Mouse (Mus musculus) cerebellum, adult 11 months (tissue): Measurements from ENCODE around the gene Lrtm1.

Source experiments
- DNase-seq: peaks from one replicate; pipeline ENCODE4 v3.0.0; 2022

The Lrtm1 gene

GRCm38 (mm10) chr14:29017883-29018282 lies at the start of gene Lrtm1:
Lrtm1 (plus strand) TSS chr14:29018208.
- no peak for DNase-seq

DNA sequence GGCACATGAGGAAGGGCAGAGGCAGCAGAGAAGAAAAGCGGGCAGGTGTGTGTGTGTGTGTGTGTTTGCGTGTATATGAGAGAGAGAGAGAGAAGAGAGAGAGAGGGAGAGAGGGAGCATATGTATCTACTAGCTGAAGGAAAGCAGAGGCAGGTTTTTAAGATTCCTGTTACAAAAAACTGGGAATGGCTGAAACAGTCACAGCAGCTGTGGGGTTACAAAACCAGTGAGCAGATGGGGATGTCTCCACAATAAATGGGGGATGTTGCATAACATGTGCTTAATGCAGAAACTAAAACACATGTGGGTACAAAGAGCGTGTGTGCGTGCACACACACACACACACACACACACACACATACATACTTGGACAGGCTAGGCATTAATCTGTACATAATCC lies 48.8 kb upstream of the Lrtm1 start:
- no peak for DNase-seq

- no peak for DNase-seq
Observed at GRCm38 (mm10) chr14:28972620-28973019, 45.4 kb upstream of the Lrtm1 start.

GRCm38 (mm10) chr14:28979230-28979629 lies 38.8 kb upstream of the Lrtm1 start:
- no peak for DNase-seq

GRCm38 (mm10) chr14:28980482-28980881 lies 37.5 kb upstream of the Lrtm1 start:
- DNase-seq = no peak

GRCm38 (mm10) chr14:28984276-28984675 lies 33.7 kb upstream of the Lrtm1 start:
- DNase-seq = no peak

- DNase-seq = no peak
Observed at GRCm38 (mm10) chr14:28988211-28988900, 29.7 kb upstream of the Lrtm1 start.

DNA sequence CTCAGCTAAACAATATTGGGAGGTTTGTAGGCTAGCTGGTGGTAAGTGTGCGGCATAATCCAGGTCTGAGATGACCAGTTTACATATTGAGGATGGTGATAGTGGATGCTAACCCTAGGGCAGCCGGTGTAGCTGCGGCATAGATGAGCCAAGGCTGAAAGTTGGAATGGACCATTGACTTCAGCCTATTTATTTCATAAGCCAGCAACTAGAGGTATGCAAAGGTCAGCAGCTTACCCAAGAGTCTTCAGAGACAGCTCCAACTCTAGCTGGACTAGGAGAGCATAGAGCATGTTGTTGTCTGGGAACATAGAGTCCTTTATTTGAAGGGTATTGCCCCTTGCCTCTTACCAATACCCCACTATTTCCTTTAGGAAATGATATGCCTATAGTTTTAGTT lies 21.4 kb upstream of the Lrtm1 start:
- no peak for DNase-seq

DNA sequence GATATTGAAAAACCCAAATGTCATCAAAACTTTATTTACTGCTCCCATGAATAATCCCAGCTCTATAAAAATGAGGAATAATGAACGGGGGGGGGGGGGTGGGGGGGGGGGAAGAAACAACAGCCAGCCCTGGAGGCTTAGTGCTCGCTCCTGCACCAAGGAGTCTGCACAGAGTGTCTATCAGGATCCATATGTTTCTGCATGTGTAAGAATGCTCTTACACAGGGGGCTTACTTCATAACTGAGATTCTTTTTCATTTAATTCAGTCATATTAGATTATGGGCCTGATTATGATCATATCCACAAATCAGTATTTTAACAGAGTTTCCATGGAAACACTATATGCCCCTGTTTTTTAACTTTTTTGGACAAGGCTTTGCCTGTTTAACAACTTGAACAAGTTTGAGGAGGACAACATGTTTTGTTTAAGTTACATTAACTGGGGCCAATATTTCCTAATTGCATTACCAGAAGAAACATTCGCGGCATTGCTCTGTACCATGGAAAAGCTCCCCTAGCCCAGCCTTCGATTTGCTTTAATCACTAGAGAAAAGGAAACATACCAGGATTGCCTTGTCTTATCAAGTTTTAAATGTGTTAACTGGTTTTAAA lies 12.7 kb upstream of the Lrtm1 start:
- DNase-seq = no peak

DNA sequence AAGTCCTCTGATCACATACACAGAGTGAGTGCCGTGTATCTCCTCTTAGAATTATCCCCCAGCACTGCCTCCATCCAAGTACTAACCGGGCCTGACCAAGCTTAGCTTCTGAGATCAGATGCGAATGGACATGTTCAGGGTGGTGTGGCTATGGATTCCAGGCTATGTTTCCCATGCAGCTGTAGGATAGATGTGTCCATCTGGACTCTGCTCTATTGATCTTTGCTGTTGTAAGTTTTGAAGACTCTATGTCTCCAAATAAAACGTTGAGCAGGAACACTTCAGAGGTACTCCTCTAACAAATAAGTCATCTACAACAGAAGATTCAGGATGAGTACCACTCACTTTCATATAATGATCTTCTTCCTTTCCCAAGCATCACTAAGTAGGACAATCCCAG lies 8.4 kb upstream of the Lrtm1 start:
- no peak for DNase-seq

- peak; percentile 12 for DNase-seq
Observed at GRCm38 (mm10) chr14:29013161-29013560, 4.8 kb upstream of the Lrtm1 start.

- peak; percentile 15 for DNase-seq
Observed at GRCm38 (mm10) chr14:29014680-29015079, 3.3 kb upstream of the Lrtm1 start.

GRCm38 (mm10) chr14:29015896-29016295 lies 2.1 kb upstream of the Lrtm1 start:
- DNase-seq = no peak

DNA sequence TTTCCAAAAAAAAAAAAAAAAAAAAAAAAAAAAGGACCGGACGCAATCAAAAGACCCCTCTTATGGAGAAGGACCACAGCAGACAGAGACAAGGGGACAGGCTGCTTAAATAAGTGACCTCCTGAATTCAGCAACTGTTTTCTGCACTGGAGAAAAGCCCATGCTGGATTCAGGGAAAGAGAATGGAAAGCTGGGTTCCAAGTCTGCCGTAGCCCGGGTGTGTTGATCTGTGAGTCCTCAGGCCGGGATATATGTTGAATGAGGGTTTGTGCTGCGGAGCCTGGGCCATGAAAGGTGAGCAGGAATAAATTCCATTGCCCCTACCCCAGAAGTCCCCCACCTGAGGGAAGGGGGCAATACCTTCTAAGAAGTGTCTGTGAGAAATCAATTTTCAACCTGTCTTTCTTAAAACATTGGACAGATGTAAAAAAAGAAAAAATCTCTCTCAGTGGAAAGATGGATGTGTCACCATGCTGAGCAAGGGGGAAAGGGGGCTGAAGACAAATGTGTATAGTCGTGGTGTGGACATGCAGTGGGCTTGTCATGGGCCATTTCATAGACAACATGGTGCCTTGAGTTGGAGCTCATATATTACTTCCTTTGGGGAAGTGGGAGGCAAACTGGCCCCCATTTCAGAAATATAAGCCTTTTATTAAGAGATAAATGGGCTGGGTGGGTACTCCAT lies 450 bp downstream of the Lrtm1 start:
- no peak for DNase-seq

GRCm38 (mm10) chr14:29021295-29021694 lies 3.3 kb downstream of the Lrtm1 start:
- DNase-seq = no peak

- no peak for DNase-seq
Observed at GRCm38 (mm10) chr14:29023246-29023645, 5.2 kb downstream of the Lrtm1 start.

DNA sequence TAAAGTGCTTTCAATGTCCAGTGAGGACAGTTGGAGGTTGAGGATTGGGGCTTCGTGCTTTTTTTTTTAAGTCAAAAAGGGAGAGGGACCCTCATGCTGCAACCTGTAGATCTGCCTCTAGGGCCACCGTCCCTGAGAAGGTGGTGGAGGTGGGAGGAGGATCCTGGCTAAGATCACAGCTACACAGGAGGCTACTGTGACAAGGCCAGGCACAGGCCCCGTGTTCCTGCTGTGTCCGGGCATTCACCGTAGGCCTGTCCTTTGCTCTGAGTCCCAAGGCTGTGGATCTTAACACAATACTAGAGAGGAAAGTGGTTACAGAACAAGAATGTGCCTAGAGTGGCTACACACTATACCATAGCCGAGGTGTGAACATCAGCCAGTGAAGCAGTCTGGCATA lies 7.3 kb downstream of the Lrtm1 start:
- no peak for DNase-seq

DNA sequence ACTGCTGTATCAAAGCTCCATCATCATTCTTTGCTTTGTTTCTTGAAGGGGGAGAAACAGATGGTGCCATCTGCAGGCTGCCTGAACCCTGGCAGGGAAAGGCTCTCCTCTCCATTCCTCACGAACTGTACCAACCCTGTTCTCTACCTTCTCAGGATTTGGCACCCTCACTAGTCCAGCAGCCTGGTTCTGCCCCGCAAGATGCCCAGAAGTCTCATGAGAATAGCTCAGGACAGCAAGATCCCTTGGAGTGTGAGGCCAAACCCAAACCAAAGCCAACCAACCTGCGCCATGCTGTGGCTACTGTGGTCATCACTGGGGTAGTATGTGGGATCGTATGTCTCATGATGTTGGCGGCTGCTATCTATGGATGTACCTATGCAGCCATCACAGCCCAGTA lies 9.3 kb downstream of the Lrtm1 start:
- peak; percentile 33 for DNase-seq

DNA sequence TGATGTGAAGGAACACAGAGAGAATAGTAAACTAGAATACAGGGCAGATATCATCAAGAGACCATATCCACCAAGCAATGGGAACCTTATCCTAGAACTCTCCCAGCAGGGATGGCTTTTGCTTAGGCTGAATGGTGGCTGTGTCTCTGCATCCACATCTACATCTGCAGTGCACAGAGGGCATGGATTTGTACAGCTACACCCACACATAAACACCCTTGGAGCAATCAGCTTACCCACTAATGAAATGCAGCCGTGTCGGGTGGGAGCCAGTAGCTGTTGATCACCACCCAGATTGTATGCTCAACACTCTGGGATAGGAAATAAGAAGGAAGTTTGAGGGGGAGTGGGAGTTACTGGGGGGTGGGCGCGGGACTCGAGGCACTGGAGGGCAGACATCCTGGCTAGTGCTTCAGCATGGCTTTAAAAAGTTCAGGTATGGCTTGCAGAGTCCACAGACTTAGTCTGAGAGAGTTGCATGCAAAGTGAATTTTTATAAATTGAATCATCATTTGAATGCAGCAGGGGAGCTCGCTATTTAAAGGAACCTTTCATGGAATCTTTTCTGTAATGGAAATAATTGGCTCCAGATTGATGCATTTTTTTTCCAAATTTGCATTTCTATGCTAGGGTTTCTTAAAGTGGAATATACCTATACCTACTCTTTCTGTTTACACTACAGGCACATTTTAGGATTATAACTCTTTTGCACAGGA lies 10.5 kb downstream of the Lrtm1 start:
- no peak for DNase-seq

GRCm38 (mm10) chr14:29029107-29029469 lies 11.1 kb downstream of the Lrtm1 start:
- no peak for DNase-seq

GRCm38 (mm10) chr14:29029896-29030420 lies 11.9 kb downstream of the Lrtm1 start:
- DNase-seq = no peak

GRCm38 (mm10) chr14:29030519-29030918 lies 12.5 kb downstream of the Lrtm1 start:
- DNase-seq = no peak

GRCm38 (mm10) chr14:29031858-29032395 lies 13.9 kb downstream of the Lrtm1 start:
- no peak for DNase-seq
